Mouse (Mus musculus) R1 (cell line): ENCODE results near the gene Slc37a1.

Source experiments
- DNase-seq: peaks from one replicate; pipeline ENCODE4 v3.0.0-alpha.2; 2018; ENCODE audit warnings: low read depth, low spot score

Gene Slc37a1

GRCm38 (mm10) chr17:31294363-31295214 lies 8.0 kb downstream of the Slc37a1 start:
- peak; percentile 80 for DNase-seq

GRCm38 (mm10) chr17:31295215-31295891 lies 8.8 kb downstream of the Slc37a1 start:
- peak; percentile 89 for DNase-seq

- peak; percentile 88 for DNase-seq
Measured at GRCm38 (mm10) chr17:31295892-31296781, 9.5 kb downstream of the Slc37a1 start.

GRCm38 (mm10) chr17:31297521-31297939 lies 10.9 kb downstream of the Slc37a1 start:
- DNase-seq = peak; percentile 67

GRCm38 (mm10) chr17:31298419-31299209 lies 12.0 kb downstream of the Slc37a1 start:
- no peak for DNase-seq

GRCm38 (mm10) chr17:31299981-31300380 lies 13.4 kb downstream of the Slc37a1 start:
- DNase-seq = no peak

GRCm38 (mm10) chr17:31300736-31301135 lies 14.1 kb downstream of the Slc37a1 start:
- DNase-seq = peak; percentile 54

- DNase-seq = peak; percentile 65
Measured at GRCm38 (mm10) chr17:31303401-31303800, 16.8 kb downstream of the Slc37a1 start.

GRCm38 (mm10) chr17:31304895-31305775 lies 18.5 kb downstream of the Slc37a1 start:
- DNase-seq = peak; percentile 70

GRCm38 (mm10) chr17:31305776-31306120 lies 19.2 kb downstream of the Slc37a1 start:
- DNase-seq = no peak

- peak; percentile 73 for DNase-seq
Measured at GRCm38 (mm10) chr17:31307756-31308155, 21.2 kb downstream of the Slc37a1 start.

GRCm38 (mm10) chr17:31308291-31308816 lies 21.8 kb downstream of the Slc37a1 start:
- peak; percentile 34 for DNase-seq

GRCm38 (mm10) chr17:31309281-31309793 lies 22.7 kb downstream of the Slc37a1 start:
- peak; percentile 42 for DNase-seq

- DNase-seq = peak; percentile 87
Measured at GRCm38 (mm10) chr17:31311047-31311446, 24.5 kb downstream of the Slc37a1 start.

- no peak for DNase-seq
Measured at GRCm38 (mm10) chr17:31312648-31313047, 26.1 kb downstream of the Slc37a1 start.

GRCm38 (mm10) chr17:31315046-31315792 lies 28.6 kb downstream of the Slc37a1 start:
- no peak for DNase-seq

GRCm38 (mm10) chr17:31315993-31316392 lies 29.4 kb downstream of the Slc37a1 start:
- DNase-seq = no peak

GRCm38 (mm10) chr17:31316998-31317397 lies 30.4 kb downstream of the Slc37a1 start:
- no peak for DNase-seq
